Mouse (Mus musculus): ENCODE results near the gene Hsd17b13.

Hsd17b13 gene

GRCm38 (mm10) chr5:103923101-103923500, 54.1 kb downstream of the Hsd17b13 start:
- DNase-seq: no peak

- no peak for DNase-seq
Observed at GRCm38 (mm10) chr5:103922436-103922835, 54.8 kb downstream of the Hsd17b13 start.

- DNase-seq: no peak
Observed at GRCm38 (mm10) chr5:103919497-103919896, 57.7 kb downstream of the Hsd17b13 start.

GRCm38 (mm10) chr5:103918233-103918632, 59.0 kb downstream of the Hsd17b13 start:
- no peak for DNase-seq

- no peak for DNase-seq
Observed at GRCm38 (mm10) chr5:103917357-103917895, 59.8 kb downstream of the Hsd17b13 start.

- DNase-seq: no peak
Observed at GRCm38 (mm10) chr5:103916595-103917356, 60.4 kb downstream of the Hsd17b13 start.

GRCm38 (mm10) chr5:103914335-103915226, 62.6 kb downstream of the Hsd17b13 start:
- DNase-seq: no peak

- no peak for DNase-seq
Observed at GRCm38 (mm10) chr5:103913150-103913549, 64.1 kb downstream of the Hsd17b13 start.

- DNase-seq: no peak
Observed at GRCm38 (mm10) chr5:103911555-103911954, 65.7 kb downstream of the Hsd17b13 start.

GRCm38 (mm10) chr5:103910748-103911409, 66.3 kb downstream of the Hsd17b13 start, which contains the start of gene Klhl8:
Gene Klhl8 (minus strand): TSS chr5:103911259.
- peak; percentile 71 to 78 for DNase-seq

- no peak for DNase-seq
Observed at GRCm38 (mm10) chr5:103910156-103910555, 67.1 kb downstream of the Hsd17b13 start.

- DNase-seq: no peak
Observed at GRCm38 (mm10) chr5:103909466-103909865, 67.7 kb downstream of the Hsd17b13 start.

GRCm38 (mm10) chr5:103908851-103909250, 68.4 kb downstream of the Hsd17b13 start:
- DNase-seq: no peak

GRCm38 (mm10) chr5:103907844-103908243, 69.4 kb downstream of the Hsd17b13 start:
- DNase-seq: no peak

- DNase-seq: no peak
Observed at GRCm38 (mm10) chr5:103906173-103906572, 71.0 kb downstream of the Hsd17b13 start.

Data from spleen, adult 18-20 months (tissue).